Comparison of ENCODE assay signal across 7 mouse cellular contexts in the genomic region with DNA sequence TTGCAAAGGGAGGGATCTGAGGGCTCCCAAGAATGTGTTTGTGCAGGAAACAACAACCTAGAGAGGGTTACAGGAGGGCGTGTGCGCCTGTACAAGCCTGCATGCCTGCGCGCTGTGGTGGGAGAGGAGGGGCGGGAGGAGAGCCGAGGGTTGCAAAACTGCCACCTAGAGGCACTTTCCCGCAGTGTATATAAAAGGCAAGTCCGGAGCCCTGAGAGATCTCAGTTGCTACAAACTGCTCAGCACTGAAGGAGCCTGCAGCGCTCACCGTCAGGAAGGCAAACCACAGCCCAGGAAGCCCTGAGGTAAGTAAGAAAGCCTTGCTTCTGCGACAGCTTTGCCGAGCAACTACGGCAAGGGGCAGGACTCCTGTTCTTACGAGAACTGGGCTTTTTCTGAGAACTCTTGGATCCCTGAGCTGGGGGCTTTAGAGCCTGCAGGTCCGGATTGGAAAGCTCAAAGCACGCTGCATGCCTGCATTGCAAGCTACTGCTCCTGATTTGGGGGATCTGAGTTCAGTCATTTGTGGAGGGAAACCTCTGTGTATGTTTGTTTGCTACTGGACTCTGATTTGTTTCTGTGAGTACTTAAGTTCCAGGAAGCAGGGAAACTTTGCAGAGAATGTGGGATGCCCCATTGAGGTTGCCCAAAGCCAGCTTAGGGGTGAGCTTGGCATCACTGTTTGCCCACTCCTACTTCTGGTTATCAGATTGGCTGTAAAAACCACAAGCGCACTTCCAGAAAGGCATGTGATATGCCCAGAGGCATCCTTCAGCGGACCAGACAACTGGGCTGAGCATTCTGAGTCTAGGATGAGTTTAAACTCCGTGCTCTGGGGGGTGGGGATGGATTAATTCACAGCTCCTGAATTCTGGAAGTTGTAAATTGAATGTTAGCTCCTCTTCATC. TPM values are rescaled to one million over a fixed set of nuclear protein-coding genes. Genes with fewer than 3 reads are reported as not detected.
A peak's percentile ranks its signal among the peaks of the same experiment; 100 is the strongest.
DNase-seq lines count a peak whose midpoint lies in the region; ATAC-seq and TF ChIP-seq lines count a peak whose summit lies in the region.

A gene (plus strand): TSS at position 198 of the 908 bp plus-strand sequence.

- peaks cover 22% of the 10 kb centered on the region for H3K27me3 ChIP-seq in heart, embryonic 12.5 days (replicated peaks)
- no peaks in the 10 kb centered on the region for H3K27me3 ChIP-seq in kidney, embryonic 16.5 days (ENCODE audit: insufficient read depth, low read length)
- H3K27me3 ChIP-seq in limb, embryonic 15.5 days, result 0 out of 2 replicates have a peak, but pooled peaks cover 3% of the 10 kb centered on the region
- peaks cover 6% of the 10 kb centered on the region for H3K27me3 ChIP-seq in midbrain, postnatal 0 days (ENCODE audit: insufficient read depth, low read length)
- no peaks in the 10 kb centered on the region for H3K27me3 ChIP-seq in stomach, embryonic 14.5 days (ENCODE audit: control insufficient read depth, insufficient read depth, low read length)

- peak within 1 kb of the TSS; percentile 82 for H3K27ac ChIP-seq in heart, embryonic 12.5 days (ENCODE audit: poor library complexity, severe bottlenecking)
- peak within 1 kb of the TSS; percentile 75 for H3K27ac ChIP-seq in kidney, embryonic 16.5 days (ENCODE audit: low read length)
- peak within 1 kb of the TSS; percentile 87 for H3K27ac ChIP-seq in limb, embryonic 15.5 days
- 0 out of 2 replicates have a peak within 1 kb of the TSS, but pooled peaks have one; percentile 9 for H3K27ac ChIP-seq in midbrain, postnatal 0 days (ENCODE audit: low read depth, low read length)
- H3K27ac ChIP-seq in stomach, embryonic 14.5 days (ENCODE audit: low read length), result peak within 1 kb of the TSS; percentile 90

- 2% methylated on average over 19 of the region's 19 CpGs for WGBS in heart, embryonic 12.5 days
- WGBS in kidney, embryonic 16.5 days, result 2% methylated on average over 19 of the region's 19 CpGs
- under 1% methylated on average over 19 of the region's 19 CpGs for WGBS in limb, embryonic 15.5 days
- WGBS in midbrain, postnatal 0 days, result 2% methylated on average over 19 of the region's 19 CpGs
- 1% methylated on average over 19 of the region's 19 CpGs for WGBS in stomach, embryonic 14.5 days

- H3K9ac ChIP-seq in heart, embryonic 12.5 days, result peak within 1 kb of the TSS; percentile 85
- peak within 1 kb of the TSS; percentile 77 for H3K9ac ChIP-seq in kidney, embryonic 16.5 days (replicated peaks; ENCODE audit: low read length)
- peak within 1 kb of the TSS; percentile 64 for H3K9ac ChIP-seq in limb, embryonic 15.5 days
- peak within 1 kb of the TSS; percentile 24; the same call in 1 of the 2 replicates for H3K9ac ChIP-seq in midbrain, postnatal 0 days (replicated peaks; ENCODE audit: low read length, poor library complexity, severe bottlenecking)
- peak within 1 kb of the TSS; percentile 40 for H3K9ac ChIP-seq in stomach, embryonic 14.5 days (replicated peaks; ENCODE audit: low read depth, low read length)

- TF ChIP-seq CTCF in midbrain, postnatal 0 days (IDR thresholded peaks at IDR 0.05), result peak; percentile 85

- peak; percentile 50 for DNase-seq in c-Kit-positive CD71-negative TER-119-negative erythroid progenitor cells, embryonic 14.5 days (ENCODE audit: low read depth)
- DNase-seq in fibroblast of lung, adult 2 months (ENCODE audit: low read depth), result peak; percentile 57
- DNase-seq in midbrain, postnatal 0 days (ENCODE audit: low spot score), result peak; percentile 87

- no peaks in the 10 kb centered on the region for H3K9me3 ChIP-seq in heart, embryonic 12.5 days (replicated peaks)
- no peaks in the 10 kb centered on the region for H3K9me3 ChIP-seq in kidney, embryonic 16.5 days (ENCODE audit: low read length)
- no peaks in the 10 kb centered on the region for H3K9me3 ChIP-seq in limb, embryonic 15.5 days
- H3K9me3 ChIP-seq in midbrain, postnatal 0 days (ENCODE audit: low read length), result no peaks in the 10 kb centered on the region
- no peaks in the 10 kb centered on the region for H3K9me3 ChIP-seq in stomach, embryonic 14.5 days (ENCODE audit: control insufficient read depth, low read depth, low read length)

- ATAC-seq in heart, embryonic 12.5 days (ENCODE audit: insufficient number of reproducible peaks, low FRiP score), result peak; percentile 87
- ATAC-seq in kidney, embryonic 16.5 days (ENCODE audit: low FRiP score, low TSS enrichment), result peak; percentile 83
- peak; percentile 77 for ATAC-seq in limb, embryonic 15.5 days (ENCODE audit: insufficient number of reproducible peaks, low FRiP score, low TSS enrichment, low read depth)
- ATAC-seq in midbrain, postnatal 0 days (ENCODE audit: low FRiP score), result peak; percentile 80
- peak; percentile 59 for ATAC-seq in stomach, embryonic 14.5 days (ENCODE audit: insufficient number of reproducible peaks, insufficient read depth, low FRiP score, low read depth)

- H3K4me3 ChIP-seq in heart, embryonic 12.5 days, result peak within 1 kb of the TSS; percentile 60
- H3K4me3 ChIP-seq in kidney, embryonic 16.5 days (ENCODE audit: low read length), result peak within 1 kb of the TSS; percentile 62
- H3K4me3 ChIP-seq in limb, embryonic 15.5 days, result peak within 1 kb of the TSS; percentile 60
- H3K4me3 ChIP-seq in midbrain, postnatal 0 days (ENCODE audit: low read depth, low read length), result peak within 1 kb of the TSS; percentile 39
- peak within 1 kb of the TSS; percentile 49 for H3K4me3 ChIP-seq in stomach, embryonic 14.5 days (ENCODE audit: low read depth, low read length)

- peaks cover 37% of the 10 kb centered on the region for H3K4me1 ChIP-seq in heart, embryonic 12.5 days (replicated peaks)
- peaks cover 57% of the 10 kb centered on the region for H3K4me1 ChIP-seq in kidney, embryonic 16.5 days (ENCODE audit: insufficient read depth, low read length)
- H3K4me1 ChIP-seq in limb, embryonic 15.5 days, result peaks cover 63% of the 10 kb centered on the region
- peaks cover 9% of the 10 kb centered on the region; the same call in 1 of the 2 replicates for H3K4me1 ChIP-seq in midbrain, postnatal 0 days (ENCODE audit: insufficient read depth, low read length)
- H3K4me1 ChIP-seq in stomach, embryonic 14.5 days (ENCODE audit: control insufficient read depth, insufficient read depth, low read length), result peaks cover 30% of the 10 kb centered on the region

- peak within 1 kb of the TSS; percentile 66 for H3K4me2 ChIP-seq in heart, embryonic 12.5 days
- H3K4me2 ChIP-seq in kidney, embryonic 16.5 days (replicated peaks; ENCODE audit: low read depth, low read length), result peak within 1 kb of the TSS; percentile 57
- peak within 1 kb of the TSS; percentile 50 for H3K4me2 ChIP-seq in limb, embryonic 15.5 days
- H3K4me2 ChIP-seq in midbrain, postnatal 0 days (ENCODE audit: low read depth, low read length, poor library complexity, severe bottlenecking), result peak within 1 kb of the TSS; percentile 48
- H3K4me2 ChIP-seq in stomach, embryonic 14.5 days (replicated peaks; ENCODE audit: low read depth, low read length), result peak within 1 kb of the TSS; percentile 38

- H3K36me3 ChIP-seq in heart, embryonic 12.5 days, result no peaks in the 10 kb centered on the region
- H3K36me3 ChIP-seq in kidney, embryonic 16.5 days (ENCODE audit: insufficient read depth, low read length), result no peaks in the 10 kb centered on the region
- no peaks in the 10 kb centered on the region for H3K36me3 ChIP-seq in limb, embryonic 15.5 days
- no peaks in the 10 kb centered on the region for H3K36me3 ChIP-seq in midbrain, postnatal 0 days (ENCODE audit: insufficient read depth, low read length)
- H3K36me3 ChIP-seq in stomach, embryonic 14.5 days (ENCODE audit: control insufficient read depth, insufficient read depth, low read length), result no peaks in the 10 kb centered on the region

RNA-seq across cellular contexts. Expression of the gene that starts here (rescaled TPM):
- polyA plus RNA-seq in heart, embryonic 12.5 days (2016; fragmentation: Nextera tagmentation; extraction: Ambion mirVana), result 49.4 and 52.2 TPM in 2 replicates
- 51.8 and 54.0 TPM in 2 replicates for polyA plus RNA-seq in kidney, embryonic 16.5 days (2015; fragmentation: Nextera tagmentation; extraction: Ambion mirVana)
- 34.6 and 38.1 TPM in 2 replicates for polyA plus RNA-seq in limb, embryonic 15.5 days (2015; fragmentation: Nextera tagmentation; extraction: Ambion mirVana)
- total RNA-seq in midbrain, postnatal 0 days (2014; rRNA removed), result 7.9 and 9.6 TPM in 2 replicates
- 4.5 and 5.7 TPM in 2 replicates for polyA plus RNA-seq in midbrain, postnatal 0 days (2015; fragmentation: Nextera tagmentation; extraction: Ambion mirVana)
- 34.3 and 37.0 TPM in 2 replicates for polyA plus RNA-seq in stomach, embryonic 14.5 days (2014; fragmentation: Nextera tagmentation; extraction: Ambion mirVana)

Comparison
In these comparisons a context has a peak if more than half of its experiments do, and no peak if none do; other contexts are left out.
1. Peak in every context shown above with its lines: DNase-seq, ATAC-seq, H3K4me3 ChIP-seq and H3K27ac ChIP-seq.
2. H3K27ac ChIP-seq: peak in every context shown above with its lines; median percentile 90 in stomach, embryonic 14.5 days; 87 in limb, embryonic 15.5 days; 82 in heart, embryonic 12.5 days; 75 in kidney, embryonic 16.5 days; 9 in midbrain, postnatal 0 days.
3. H3K9ac ChIP-seq: peak in every context shown above with its lines; median percentile 85 in heart, embryonic 12.5 days; 77 in kidney, embryonic 16.5 days; 64 in limb, embryonic 15.5 days; 40 in stomach, embryonic 14.5 days; 24 in midbrain, postnatal 0 days.